Mouse (Mus musculus): ENCODE measurements around the gene Irf2bp1. TPM values are rescaled to one million over a fixed set of nuclear protein-coding genes. Genes with fewer than 3 reads are reported as not detected.

The Irf2bp1 gene
- polyA plus RNA-seq, 1 experiment from 2014 or later = 24.9 TPM

DNA sequence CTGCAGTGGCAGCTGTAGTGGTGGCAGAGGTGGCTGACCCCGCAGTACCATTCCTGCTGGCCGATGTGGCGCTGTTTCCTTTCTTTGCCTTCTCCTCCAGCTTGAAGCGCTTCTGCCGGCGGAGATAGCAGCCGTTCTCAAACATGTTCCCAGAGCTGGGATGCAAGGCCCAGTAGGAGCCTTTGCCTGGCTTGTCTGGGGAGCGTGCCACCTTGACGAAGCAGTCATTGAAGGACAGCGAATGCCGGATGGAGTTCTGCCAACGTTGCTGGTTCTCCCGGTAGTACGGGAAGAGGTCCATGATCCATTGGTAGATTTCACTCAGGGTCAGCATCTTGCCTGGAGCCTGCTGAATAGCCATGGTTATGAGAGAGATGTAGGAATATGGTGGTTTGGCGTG is 10.6 kb downstream of the Irf2bp1 start:
- H3K4me3 ChIP-seq (ENCODE audit: low read depth, low read length) = no peak overlapping the region
- no peak for DNase-seq (ENCODE audit: low spot score)
- no peak overlapping the region for H3K27ac ChIP-seq (ENCODE audit: low read depth, low read length)
- ATAC-seq (replicated peaks; ENCODE audit: low FRiP score) = no peak
- peaks cover 12% of the 10 kb centered on the region for H3K4me1 ChIP-seq (replicated peaks; ENCODE audit: control insufficient read depth, insufficient read depth, low read length)
- H3K4me2 ChIP-seq = no peak overlapping the region
- H3K36me3 ChIP-seq (ENCODE audit: control insufficient read depth, insufficient read depth, low read length) = no peaks in the 10 kb centered on the region
- no peaks in the 10 kb centered on the region for H3K9me3 ChIP-seq (ENCODE audit: control insufficient read depth, low read length)
- no peak overlapping the region for H3K9ac ChIP-seq (ENCODE audit: low read depth, low read length)
- 0 out of 2 replicates have a peak, but pooled peaks cover under 1% of the 10 kb centered on the region for H3K27me3 ChIP-seq (replicated peaks; ENCODE audit: control insufficient read depth, insufficient read depth, low read length)
- 60% methylated on average over 15 of the region's 15 CpGs for WGBS

GRCm38 (mm10) chr7:19016042-19016441 is 12.2 kb downstream of the Irf2bp1 start:
- Histone ChIP-seq H3K27ac (ENCODE audit: low read depth, low read length) (no peak overlapping the region), H3K4me2 (no peak overlapping the region), H3K36me3 (ENCODE audit: control insufficient read depth, insufficient read depth, low read length) (no peaks in the 10 kb centered on the region), H3K27me3 (replicated peaks; ENCODE audit: control insufficient read depth, insufficient read depth, low read length) (peaks cover 9% of the 10 kb centered on the region), H3K4me1 (replicated peaks; ENCODE audit: control insufficient read depth, insufficient read depth, low read length) (peaks cover 10% of the 10 kb centered on the region), H3K4me3 (ENCODE audit: low read depth, low read length) (no peak overlapping the region), H3K9me3 (ENCODE audit: control insufficient read depth, low read length) (no peaks in the 10 kb centered on the region), H3K9ac (ENCODE audit: low read depth, low read length) (no peak overlapping the region)
- 73% methylated on average over 4 of the region's 4 CpGs for WGBS
- ATAC-seq (replicated peaks; ENCODE audit: low FRiP score) = no peak
- DNase-seq (ENCODE audit: low spot score) = no peak

GRCm38 (mm10) chr7:19017909-19018308 is 14.1 kb downstream of the Irf2bp1 start:
- Histone ChIP-seq H3K27me3 (replicated peaks; ENCODE audit: control insufficient read depth, insufficient read depth, low read length) (peaks cover 27% of the 10 kb centered on the region), H3K9ac (ENCODE audit: low read depth, low read length) (no peak overlapping the region), H3K36me3 (ENCODE audit: control insufficient read depth, insufficient read depth, low read length) (no peaks in the 10 kb centered on the region), H3K27ac (ENCODE audit: low read depth, low read length) (no peak overlapping the region), H3K4me2 (no peak overlapping the region), H3K4me3 (ENCODE audit: low read depth, low read length) (no peak overlapping the region), H3K4me1 (replicated peaks; ENCODE audit: control insufficient read depth, insufficient read depth, low read length) (no peaks in the 10 kb centered on the region), H3K9me3 (ENCODE audit: control insufficient read depth, low read length) (no peaks in the 10 kb centered on the region)
- DNase-seq (ENCODE audit: low spot score) (no peak), ATAC-seq (replicated peaks; ENCODE audit: low FRiP score) (no peak)
- 81% methylated on average over 7 of the region's 7 CpGs for WGBS

DNA sequence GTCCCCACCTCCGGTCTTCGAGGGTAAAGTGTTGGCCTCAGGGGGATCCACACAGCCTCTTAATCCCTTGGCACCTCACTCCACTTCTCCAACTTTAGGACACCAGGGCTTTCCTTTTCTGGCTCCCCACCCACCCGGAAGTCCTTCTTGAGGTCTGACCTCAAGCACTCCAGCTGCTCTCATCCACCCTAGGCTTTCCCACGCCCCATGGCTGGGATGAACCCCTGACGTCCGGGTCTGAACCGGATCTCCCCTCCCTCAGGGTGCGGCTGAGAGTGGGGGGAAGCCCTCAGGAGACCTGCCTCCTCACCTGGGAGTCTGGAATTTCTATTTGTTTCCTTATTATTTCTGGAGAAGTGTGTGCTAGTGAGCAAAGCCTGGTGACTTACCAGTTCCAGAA is 17.2 kb downstream of the Irf2bp1 start:
- H3K27ac ChIP-seq (ENCODE audit: low read depth, low read length) = no peak overlapping the region
- 4% methylated on average over 8 of the region's 8 CpGs for WGBS
- DNase-seq (ENCODE audit: low spot score) (no peak), ATAC-seq (replicated peaks; ENCODE audit: low FRiP score) (no peak)
- no peaks in the 10 kb centered on the region for H3K36me3 ChIP-seq (ENCODE audit: control insufficient read depth, insufficient read depth, low read length)
- H3K9me3 ChIP-seq (ENCODE audit: control insufficient read depth, low read length) = no peaks in the 10 kb centered on the region
- peaks cover 36% of the 10 kb centered on the region for H3K27me3 ChIP-seq (replicated peaks; ENCODE audit: control insufficient read depth, insufficient read depth, low read length)
- peak overlapping the region; percentile 55 for H3K4me2 ChIP-seq
- peak overlapping the region; percentile 23; the same call in 1 of the 2 replicates for H3K9ac ChIP-seq (ENCODE audit: low read depth, low read length)
- H3K4me3 ChIP-seq (ENCODE audit: low read depth, low read length) = peak overlapping the region; percentile 98
- peaks cover 15% of the 10 kb centered on the region for H3K4me1 ChIP-seq (replicated peaks; ENCODE audit: control insufficient read depth, insufficient read depth, low read length)

GRCm38 (mm10) chr7:19022189-19022958 is 18.5 kb downstream of the Irf2bp1 start:
- H3K27ac ChIP-seq (ENCODE audit: low read depth, low read length) = no peak overlapping the region
- no peaks in the 10 kb centered on the region; the same call in 1 of the 2 replicates for H3K36me3 ChIP-seq (ENCODE audit: control insufficient read depth, insufficient read depth, low read length)
- H3K27me3 ChIP-seq (replicated peaks; ENCODE audit: control insufficient read depth, insufficient read depth, low read length) = peaks cover 36% of the 10 kb centered on the region
- peak overlapping the region; percentile 46 for H3K9ac ChIP-seq (ENCODE audit: low read depth, low read length)
- H3K9me3 ChIP-seq (ENCODE audit: control insufficient read depth, low read length) = no peaks in the 10 kb centered on the region
- 47% methylated on average over 18 of the region's 18 CpGs for WGBS
- H3K4me3 ChIP-seq (ENCODE audit: low read depth, low read length) = peak overlapping the region; percentile 98
- ATAC-seq (replicated peaks; ENCODE audit: low FRiP score) = no peak
- peak overlapping the region; percentile 55 for H3K4me2 ChIP-seq
- no peak for DNase-seq (ENCODE audit: low spot score)
- H3K4me1 ChIP-seq (replicated peaks; ENCODE audit: control insufficient read depth, insufficient read depth, low read length) = peaks cover 19% of the 10 kb centered on the region

DNA sequence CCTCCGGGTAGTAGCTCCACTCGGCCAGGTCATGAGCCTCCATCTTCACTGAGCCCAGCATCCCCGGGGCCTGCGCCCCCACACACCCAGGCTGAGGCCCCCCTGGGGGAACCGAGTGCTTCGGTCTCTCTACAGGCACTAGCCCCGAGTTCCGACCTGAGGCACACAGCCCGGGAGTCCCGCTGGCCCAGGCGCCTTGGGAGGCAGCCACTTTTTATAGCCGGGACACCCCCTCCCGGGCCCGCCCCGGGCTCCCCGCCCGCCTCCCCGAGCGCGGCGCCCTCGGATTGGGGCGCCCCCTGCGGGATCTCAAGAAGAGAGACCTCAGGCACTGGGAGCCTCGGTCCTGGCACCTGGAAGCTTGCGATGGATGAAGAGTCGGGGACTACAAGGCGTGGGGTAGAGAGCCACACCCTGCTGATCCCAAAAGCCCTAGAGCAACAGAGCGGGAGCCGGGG is 19.5 kb downstream of the Irf2bp1 start, which contains the start of gene Foxa3:
TSS of gene Foxa3 (minus strand) at position 182 of the 458 bp plus-strand sequence.
- Histone ChIP-seq H3K4me3 (ENCODE audit: low read depth, low read length) (peak within 1 kb of the TSS; percentile 98), H3K9ac (ENCODE audit: low read depth, low read length) (peak within 1 kb of the TSS; percentile 95), H3K27ac (ENCODE audit: low read depth, low read length) (peak within 1 kb of the TSS; percentile 62; the same call in 1 of the 2 replicates), H3K36me3 (ENCODE audit: control insufficient read depth, insufficient read depth, low read length) (no peaks in the 10 kb centered on the region; the same call in 1 of the 2 replicates), H3K4me1 (replicated peaks; ENCODE audit: control insufficient read depth, insufficient read depth, low read length) (peaks cover 22% of the 10 kb centered on the region), H3K9me3 (ENCODE audit: control insufficient read depth, low read length) (no peaks in the 10 kb centered on the region), H3K4me2 (peak within 1 kb of the TSS; percentile 96), H3K27me3 (replicated peaks; ENCODE audit: control insufficient read depth, insufficient read depth, low read length) (peaks cover 36% of the 10 kb centered on the region)
- WGBS = 4% methylated on average over 30 of the region's 30 CpGs
- ATAC-seq (replicated peaks; ENCODE audit: low FRiP score) = peak; percentile 30
- no peak for DNase-seq (ENCODE audit: low spot score)

- Histone ChIP-seq H3K9ac (ENCODE audit: low read depth, low read length) (peak within 1 kb of the TSS; percentile 95), H3K36me3 (ENCODE audit: control insufficient read depth, insufficient read depth, low read length) (peaks cover 6% of the 10 kb centered on the region; the same call in 1 of the 2 replicates), H3K4me1 (replicated peaks; ENCODE audit: control insufficient read depth, insufficient read depth, low read length) (peaks cover 22% of the 10 kb centered on the region), H3K4me2 (peak within 1 kb of the TSS; percentile 96), H3K4me3 (ENCODE audit: low read depth, low read length) (peak within 1 kb of the TSS; percentile 98), H3K27me3 (replicated peaks; ENCODE audit: control insufficient read depth, insufficient read depth, low read length) (peaks cover 36% of the 10 kb centered on the region), H3K9me3 (ENCODE audit: control insufficient read depth, low read length) (no peaks in the 10 kb centered on the region), H3K27ac (ENCODE audit: low read depth, low read length) (peak within 1 kb of the TSS; percentile 62; the same call in 1 of the 2 replicates)
- under 1% methylated on average over 44 of the region's 50 CpGs for WGBS
- DNase-seq (ENCODE audit: low spot score) (peak; percentile 94), ATAC-seq (replicated peaks; ENCODE audit: low FRiP score) (peak; percentile 91)
These were observed 20.3 kb downstream of the Irf2bp1 start, which contains the start of gene Sympk for GRCm38 (mm10) chr7:19024096-19024506. Sympk (plus strand) TSS chr7:19024377.

DNA sequence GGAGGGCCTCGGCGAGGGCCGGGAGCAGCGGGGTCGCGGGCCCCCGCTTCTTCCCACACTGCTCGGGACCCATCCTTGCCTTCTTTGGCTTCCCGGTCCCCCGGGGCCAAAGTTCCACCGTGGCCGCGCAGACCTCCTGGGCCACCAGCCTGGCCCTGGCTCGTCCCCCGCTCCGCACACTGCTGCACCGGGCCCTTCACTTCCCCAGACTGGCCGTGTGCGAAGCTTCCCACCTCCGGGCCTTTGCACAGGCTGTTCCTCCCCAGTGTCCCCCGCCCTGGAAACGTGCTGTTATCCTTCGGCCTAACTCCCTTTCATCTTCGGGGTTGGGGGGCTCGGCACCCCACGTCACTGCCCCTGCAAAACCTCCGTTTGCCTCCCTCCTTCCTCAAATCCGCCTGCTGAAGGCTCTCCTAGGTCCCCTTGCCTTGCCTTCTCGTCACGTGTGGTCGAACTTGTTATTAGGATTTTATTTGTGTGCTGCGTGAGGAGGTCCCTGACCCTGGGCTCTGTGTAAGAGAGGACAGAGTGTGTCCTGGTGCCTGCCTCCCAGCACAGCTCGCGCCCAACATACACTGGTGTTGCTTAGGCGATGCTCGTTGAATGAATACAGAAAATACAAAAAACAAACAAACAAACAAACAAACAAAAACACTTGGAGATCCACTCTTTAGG is 20.9 kb downstream of the Irf2bp1 start:
- peak overlapping the region; percentile 62; the same call in 1 of the 2 replicates for H3K27ac ChIP-seq (ENCODE audit: low read depth, low read length)
- H3K27me3 ChIP-seq (replicated peaks; ENCODE audit: control insufficient read depth, insufficient read depth, low read length) = peaks cover 34% of the 10 kb centered on the region
- DNase-seq (ENCODE audit: low spot score) = no peak
- H3K4me3 ChIP-seq (ENCODE audit: low read depth, low read length) = peak overlapping the region; percentile 98
- WGBS = 2% methylated on average over 36 of the region's 36 CpGs
- peaks cover 22% of the 10 kb centered on the region for H3K4me1 ChIP-seq (replicated peaks; ENCODE audit: control insufficient read depth, insufficient read depth, low read length)
- H3K4me2 ChIP-seq = peak overlapping the region; percentile 96
- H3K36me3 ChIP-seq (ENCODE audit: control insufficient read depth, insufficient read depth, low read length) = peaks cover 11% of the 10 kb centered on the region
- peak; percentile 60 for ATAC-seq (replicated peaks; ENCODE audit: low FRiP score)
- H3K9me3 ChIP-seq (ENCODE audit: control insufficient read depth, low read length) = no peaks in the 10 kb centered on the region
- H3K9ac ChIP-seq (ENCODE audit: low read depth, low read length) = peak overlapping the region; percentile 95

Data from liver, embryonic 11.5 days (tissue).